Mouse (Mus musculus) cerebellum, adult 11-12 months (tissue): ENCODE measurements at regions not wholly inside any gene's neighbourhood (a gene's known extent, or its start where the extent isn't known, plus 50 kb on each side); places are given as distances from the start of the nearest gene placed in this dataset.
A peak's percentile ranks its signal among the peaks of the same experiment; 100 is the strongest.

ENCODE experiments used
- DNase-seq: peaks from one replicate; pipeline ENCODE4 v3.0.0; 2022

DNA sequence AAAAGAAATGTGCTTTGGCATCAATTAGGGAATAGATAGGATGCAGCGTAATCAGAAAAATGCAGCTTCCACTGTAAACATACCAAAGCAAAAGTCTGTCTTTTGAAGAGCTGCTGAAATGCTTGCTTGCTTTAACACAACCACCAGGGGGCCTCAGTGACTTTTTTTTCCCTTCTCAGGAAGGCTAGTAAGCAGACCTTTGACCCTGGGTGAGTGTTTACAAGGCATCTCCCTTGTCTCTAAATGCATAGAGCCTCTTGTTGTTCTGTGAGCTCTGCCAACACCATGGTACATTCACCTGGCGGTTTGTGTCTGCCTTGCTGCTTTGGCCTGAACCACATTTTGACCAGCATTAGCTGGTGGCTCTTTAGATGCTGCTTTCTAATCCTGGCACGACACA, 191.9 kb upstream of the C9orf72 start:
- no peak for DNase-seq

DNA sequence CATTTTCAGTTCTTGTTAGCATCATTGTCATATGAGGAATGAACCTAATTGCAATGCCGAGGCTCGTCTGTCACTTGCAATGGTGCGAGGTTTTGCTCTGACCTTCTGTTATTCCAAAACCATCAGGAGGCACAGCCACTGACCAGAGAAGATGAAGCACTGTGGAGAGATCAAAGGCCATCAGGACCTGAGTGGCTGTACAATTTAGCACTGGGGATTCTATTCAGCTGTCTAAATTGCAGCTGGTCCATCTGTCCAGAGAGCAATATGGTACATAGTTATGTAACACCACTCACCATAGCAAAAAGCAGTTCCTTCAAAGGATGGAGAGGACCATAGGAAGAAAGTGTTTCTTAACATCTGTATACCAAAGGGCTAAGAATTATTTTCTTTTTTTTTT, 187.5 kb upstream of the C9orf72 start:
- no peak for DNase-seq

DNA sequence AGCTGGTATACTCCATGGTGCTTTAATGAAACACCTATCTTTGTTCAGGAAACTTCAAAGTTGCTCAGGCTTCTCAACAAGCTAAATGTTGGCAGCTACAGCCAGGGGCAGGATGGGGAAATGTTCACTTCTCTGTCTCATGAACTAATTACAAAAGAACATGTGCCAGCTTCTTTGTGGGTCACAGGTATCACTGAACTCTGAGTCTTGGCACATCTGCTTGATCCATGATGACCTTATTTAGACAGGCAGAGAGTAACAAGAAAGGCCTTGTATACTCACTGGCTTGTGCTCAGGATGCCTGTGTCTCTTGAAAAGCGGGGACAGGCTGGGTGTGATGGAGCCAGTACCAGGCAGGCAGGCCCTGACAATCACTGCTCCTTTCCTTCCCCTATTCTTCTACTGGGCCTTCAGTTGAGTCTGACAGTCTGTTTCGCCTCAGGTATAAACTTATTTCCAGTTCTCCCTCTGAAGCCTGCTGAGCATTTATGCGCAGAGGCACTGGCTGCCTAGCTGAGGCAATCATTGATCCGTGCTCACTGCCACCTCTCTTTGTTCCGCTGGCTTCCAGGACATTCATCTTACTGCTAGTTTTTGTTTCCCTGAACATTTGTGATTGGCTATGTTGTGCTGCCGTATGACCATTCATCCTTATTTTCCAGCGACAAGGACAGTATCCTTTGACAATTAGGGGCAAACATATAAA, 179.5 kb upstream of the C9orf72 start:
- DNase-seq: no peak

DNA sequence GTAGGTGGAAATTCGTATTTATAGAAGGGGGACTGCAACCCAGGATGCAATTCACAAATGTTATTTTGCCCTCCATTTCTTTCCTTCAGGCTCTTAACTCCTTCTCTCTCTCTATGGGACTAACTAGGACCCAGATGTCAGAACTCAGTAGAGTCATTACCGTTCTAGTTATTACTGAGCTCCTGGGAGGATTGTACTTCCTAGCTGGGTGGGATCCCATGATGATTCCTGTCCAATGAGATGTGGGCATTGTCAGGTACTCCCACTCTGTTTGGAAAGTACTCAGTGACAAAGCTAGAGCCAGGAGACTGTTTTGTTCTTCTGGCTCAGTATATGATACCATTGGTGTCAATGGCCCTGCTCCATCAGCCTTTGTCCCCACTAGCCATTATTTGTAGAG, 178.1 kb upstream of the C9orf72 start:
- DNase-seq: no peak

DNA sequence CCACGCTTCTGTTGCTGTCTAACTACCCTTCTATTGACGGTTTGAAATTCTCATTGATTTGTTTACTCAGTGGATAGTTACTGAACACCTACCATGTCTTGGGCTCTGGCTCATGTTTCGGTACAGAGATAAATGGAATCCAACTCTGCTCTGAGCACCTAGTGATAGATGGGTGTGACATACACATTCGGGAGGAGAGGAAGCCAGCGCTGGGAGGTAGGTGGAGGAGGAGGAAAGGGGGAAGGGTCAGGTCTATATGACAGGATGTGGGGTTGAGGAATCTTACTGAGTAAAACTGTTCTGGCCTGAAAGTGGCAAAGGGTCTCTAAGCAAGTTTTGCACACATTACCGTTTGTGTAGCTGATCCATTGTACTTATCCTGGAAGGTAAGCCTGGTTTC, 177.6 kb upstream of the C9orf72 start:
- no peak for DNase-seq

DNA sequence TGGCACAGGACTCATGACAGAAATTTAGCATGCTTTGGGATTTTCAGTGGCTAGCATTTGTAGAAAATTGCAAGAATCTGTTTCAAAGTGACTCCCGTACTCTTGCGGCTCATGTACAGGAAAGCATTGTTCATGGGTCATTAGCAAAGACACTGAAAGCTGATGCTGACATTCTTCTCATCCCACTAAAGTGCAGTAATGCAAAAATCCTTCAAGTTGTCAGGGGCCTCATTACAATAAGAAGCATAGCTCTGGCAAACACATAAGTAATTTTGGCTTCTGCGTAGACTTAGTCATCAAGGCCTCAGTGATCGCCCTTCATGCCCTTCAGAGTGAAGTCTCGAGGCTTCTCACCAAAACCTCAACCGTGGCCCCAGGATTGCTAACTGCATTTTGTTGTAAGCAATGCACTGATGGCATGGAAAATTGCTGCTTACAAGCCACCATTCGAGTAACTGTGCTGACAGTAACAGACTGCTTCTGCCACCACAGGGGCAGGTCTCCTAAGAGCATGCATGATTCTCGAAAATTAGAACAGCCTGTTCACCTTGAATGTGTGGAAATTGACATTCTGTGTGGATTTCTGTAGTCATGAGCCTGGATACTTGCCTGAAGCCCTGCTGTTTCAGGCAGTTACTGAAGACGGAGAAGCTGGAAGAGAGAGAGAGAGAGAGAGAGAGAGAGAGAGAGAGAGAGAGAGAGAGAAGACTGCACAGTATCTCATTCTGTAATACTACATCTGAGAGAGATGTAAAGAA, 176.6 kb upstream of the C9orf72 start:
- DNase-seq: no peak

DNA sequence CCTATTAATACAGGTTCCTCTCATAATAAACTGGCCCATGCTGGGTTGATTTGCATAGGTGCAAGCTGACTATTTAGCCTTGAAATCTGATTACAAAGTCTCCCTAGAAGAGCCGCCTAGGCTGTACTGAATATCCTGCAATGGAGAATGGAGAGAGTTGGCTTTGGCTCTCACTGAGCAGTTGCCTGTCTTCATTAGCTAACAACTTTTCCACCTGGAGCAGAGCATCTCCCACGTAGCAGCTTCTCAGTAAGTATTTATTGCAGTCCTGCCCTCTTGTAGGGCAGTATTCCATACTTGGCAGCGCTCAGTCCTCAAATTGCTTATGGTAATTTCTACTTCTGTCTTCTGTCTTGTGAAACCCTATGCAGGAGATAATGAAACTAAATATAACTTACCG, 175.8 kb upstream of the C9orf72 start:
- no peak for DNase-seq

DNA sequence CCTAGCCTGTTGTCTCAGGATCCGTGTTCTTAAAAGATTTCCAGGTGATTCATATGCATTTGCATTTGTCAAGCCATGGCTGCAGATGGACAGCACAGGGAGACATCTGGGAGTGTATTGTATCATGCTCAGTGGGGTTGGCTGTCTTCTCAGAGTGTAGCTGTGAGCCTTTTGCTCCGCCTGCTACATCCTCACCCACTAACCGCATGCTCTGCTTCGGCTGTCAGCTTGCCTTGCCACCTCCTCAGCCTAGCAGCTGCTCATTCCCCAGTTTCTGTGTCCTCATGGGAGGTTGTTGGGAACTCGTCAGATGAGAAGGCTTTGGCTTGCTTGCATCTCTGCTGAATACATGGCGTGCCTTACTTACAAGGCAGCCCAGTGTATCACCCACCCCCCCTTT, 174.5 kb upstream of the C9orf72 start:
- DNase-seq: no peak

DNA sequence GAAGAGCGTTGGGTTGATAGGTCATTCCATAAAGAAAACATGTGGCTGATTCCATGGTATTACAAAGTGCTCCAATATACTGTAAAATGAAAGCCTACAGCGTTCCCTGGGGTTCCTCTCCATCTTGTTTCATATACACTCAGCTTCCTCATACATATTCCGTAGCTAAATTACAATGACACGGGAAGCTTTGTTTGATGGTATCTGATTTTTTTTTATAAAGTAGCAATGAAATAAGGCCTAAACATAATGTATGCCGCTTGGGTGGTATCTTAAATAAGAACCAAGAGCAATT, 169.6 kb upstream of the C9orf72 start:
- DNase-seq: no peak

DNA sequence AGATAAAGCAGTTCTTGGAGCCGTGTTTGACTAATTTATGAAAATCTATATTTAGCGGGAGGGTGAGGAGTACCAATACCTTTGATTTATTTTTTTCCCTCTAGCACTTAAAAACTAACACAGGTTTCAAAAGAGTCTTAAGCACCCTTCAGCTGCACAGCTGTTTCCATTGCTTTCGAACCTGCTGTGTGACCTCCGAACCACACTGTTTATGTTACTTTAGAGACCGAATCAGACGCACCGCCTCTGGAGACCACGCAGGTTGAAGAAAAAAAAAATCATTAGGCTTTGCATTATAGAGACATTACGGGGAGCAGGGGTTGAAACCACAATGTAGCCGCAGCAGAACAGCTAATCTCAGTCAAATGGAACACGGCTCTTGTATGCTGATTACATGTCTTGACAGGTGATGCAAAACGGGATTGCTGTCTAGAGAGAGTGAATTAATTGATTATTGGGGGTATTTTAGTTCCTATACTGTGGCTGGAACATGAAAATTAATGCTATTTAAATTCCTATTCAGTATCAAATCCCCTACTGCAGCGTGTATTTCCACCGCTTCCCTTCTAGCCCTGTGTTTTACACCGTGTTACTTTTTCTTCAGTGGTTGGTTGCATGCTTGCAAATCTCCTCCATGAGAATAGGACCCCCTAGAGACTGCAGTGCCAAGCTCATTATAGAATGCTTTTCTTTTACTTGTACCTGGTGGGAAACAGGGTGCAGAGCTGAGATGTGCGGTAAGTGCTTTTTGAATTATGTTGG, 169.0 kb upstream of the C9orf72 start:
- DNase-seq: no peak

DNA sequence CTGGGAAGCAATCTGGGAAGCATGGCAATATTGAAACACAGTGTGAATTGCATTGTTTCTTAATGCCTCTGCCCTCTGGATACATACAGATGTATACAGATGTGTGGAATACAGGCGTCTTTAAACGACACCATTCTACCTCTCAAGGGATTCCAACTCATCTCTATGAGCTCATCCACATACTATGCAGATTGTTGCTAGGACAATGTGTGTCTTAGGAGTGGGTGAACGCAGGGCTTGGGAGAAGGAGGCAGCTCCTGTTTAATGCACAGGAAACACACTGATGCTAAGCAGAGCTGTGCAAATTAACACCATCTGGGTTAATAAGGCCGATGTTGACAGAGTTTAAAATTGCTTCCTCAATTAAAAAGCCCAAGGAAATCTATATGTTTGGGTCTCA, 149.8 kb upstream of the C9orf72 start:
- DNase-seq: no peak

DNA sequence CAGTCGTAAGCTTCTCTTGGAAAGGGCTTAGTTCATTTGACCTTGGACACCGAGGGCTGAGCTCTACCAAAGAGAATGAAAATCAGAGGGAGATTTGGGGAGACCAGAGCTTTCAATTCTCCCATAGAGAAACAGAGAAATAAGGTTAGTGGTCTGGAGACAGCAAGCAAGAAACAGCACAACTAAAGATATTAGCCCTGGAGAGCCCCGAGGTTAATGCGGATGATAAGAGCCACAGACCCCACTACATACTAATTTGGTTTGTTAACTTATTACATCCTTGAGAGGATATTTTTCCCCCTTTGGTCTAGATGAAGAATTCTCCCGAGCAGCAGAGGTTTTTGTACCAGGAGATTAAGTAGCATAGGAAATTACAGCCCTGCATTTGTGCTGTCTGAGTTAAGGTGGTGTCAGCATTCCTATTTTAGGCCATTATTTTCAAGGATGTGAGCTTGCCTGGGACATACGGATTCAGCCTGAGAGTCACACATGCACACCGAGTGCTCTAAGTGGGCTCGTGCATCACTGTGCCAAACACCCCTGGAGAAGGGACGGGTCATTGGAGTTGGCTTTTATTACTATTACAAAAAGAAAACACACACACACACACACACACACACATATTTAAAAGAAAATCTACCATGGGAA, 147.4 kb upstream of the C9orf72 start:
- no peak for DNase-seq

DNA sequence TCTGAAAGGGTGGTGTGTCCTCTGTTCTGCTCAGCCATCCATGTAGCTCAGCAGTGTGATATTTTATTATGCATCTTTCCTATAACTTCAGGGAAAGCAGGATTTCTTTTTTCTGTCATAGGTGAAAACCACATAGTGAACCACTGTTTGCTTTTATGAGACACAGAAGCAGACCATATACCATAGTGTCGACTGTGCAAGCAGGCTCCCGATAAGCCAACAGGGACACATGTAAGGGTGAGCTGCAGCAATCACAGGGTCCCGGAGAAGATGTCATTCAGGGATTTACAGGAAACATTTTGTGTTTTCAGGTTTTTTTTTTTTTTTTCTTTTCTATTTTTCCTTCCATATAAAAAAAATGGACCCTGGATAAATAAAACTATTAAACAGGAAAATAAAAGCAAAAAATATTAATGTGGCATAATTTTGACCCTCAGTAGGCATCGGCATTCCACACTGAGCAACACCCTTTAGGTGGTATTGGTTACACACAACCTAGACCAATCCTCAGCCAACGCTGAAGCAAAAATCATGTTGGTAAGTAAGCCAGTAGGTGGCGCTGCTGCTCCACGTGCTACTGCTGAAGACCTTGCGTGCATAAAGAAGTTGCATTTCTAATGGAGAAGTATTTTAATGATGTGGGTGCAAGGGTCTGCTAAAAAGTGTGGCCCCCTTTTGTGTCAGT, 146.7 kb upstream of the C9orf72 start:
- DNase-seq: peak; percentile 21

DNA sequence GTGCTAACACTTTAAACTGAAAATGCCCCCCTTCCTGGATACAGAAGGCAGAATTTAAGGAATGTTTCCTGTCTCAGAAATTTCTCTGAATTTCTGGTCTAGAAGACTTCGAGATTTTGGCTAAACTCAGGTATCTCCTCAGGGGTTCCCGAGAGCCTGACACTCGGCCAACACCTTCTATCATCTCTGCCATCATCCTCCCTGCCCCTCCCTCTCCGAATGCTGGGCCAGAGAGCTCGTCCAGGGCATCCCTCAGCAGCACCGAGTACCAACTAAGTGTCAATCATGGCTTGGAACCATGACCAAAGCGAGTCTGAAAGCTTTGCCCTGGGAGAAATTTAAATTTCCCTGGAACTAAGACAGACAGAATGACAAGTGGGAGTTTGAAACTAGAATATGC, 138.2 kb upstream of the C9orf72 start:
- DNase-seq: no peak

DNA sequence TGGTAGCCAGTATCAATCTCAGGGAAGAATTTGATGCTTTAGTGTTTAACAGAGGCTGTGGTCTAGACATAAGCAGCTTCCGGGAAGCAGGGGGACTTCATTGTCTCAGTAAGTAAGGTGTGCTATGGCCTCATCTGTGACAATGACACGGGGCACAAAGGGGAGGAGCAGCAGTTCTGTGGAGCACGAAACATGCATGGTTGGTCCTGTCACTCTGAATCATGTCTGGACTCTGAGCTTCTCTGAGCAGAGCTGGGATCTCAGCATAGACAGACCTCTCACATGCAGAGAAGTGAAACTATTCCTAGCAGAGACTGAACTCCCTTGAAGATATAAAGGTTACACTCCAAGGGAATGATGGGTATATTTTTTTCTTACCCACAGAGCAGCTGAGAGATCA, 136.2 kb upstream of the C9orf72 start:
- no peak for DNase-seq

DNA sequence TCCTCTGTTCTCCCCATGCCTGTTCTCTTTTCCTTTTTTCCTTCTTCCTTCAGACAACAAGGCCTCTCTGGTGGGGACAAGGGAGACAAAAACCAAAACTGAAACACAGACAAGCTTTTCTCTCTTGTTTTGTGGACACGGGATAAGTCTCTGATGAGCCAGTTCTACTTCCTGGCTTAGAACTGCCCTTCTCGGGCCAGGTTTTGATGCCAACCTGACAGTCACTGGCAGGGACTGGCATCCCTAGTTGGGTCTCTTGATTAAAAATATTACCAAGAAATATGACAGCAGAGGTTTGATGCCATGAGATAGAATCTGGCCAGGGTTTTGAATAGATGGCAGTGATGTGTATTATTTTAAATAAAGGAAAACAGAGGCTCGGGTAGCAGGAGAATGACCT, 133.4 kb upstream of the C9orf72 start:
- no peak for DNase-seq

DNA sequence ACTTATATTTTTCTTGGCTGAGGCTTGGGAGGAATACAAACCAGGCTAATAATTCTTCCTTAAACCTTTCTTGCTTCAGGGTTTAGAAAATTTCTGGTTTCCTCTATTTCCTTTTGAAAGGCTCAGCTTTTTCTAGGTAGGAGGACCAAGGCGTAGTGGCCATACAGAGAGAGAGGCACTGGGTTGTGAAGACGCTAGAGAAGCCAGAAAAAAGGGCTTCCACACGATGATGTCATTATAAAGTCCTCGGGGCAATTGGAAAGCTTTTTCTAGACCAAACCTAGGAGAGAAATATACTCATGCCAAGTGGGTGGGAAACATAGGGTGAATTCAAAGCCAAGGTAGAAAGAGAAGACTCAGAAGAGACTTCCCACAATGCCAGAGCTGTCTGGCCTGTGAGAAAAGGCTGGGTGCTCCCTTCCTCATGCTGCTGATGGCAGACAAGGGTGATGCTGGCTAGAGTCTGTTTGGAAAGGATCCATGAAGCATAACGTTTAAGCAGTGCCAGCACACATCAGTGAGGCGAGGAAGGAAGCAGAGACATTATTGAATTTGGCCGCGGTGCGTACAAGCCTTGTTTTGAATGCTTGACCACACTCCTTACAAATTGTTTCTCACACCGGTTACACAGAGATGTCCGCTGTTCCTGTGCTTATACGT, 131.1 kb upstream of the C9orf72 start:
- DNase-seq: no peak

DNA sequence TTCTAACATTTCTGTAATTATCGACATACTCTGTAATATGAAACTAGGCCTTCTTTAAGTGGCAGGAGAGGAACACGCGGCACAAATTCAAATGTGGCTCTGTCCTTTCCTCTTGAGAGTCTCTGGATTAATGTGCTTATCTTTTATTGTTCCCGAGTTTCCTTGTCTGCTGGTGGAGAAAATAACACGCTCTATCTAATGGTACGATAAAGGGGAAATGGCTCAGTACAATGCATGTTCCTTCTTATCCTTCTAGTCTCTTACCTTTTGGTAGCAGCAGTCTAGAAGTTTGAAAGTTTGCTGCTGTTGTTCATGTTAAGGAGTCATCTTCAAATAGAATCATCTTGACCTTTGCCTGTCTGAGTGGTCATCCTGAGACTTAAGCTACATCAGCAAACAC, 130.1 kb upstream of the C9orf72 start:
- DNase-seq: no peak

DNA sequence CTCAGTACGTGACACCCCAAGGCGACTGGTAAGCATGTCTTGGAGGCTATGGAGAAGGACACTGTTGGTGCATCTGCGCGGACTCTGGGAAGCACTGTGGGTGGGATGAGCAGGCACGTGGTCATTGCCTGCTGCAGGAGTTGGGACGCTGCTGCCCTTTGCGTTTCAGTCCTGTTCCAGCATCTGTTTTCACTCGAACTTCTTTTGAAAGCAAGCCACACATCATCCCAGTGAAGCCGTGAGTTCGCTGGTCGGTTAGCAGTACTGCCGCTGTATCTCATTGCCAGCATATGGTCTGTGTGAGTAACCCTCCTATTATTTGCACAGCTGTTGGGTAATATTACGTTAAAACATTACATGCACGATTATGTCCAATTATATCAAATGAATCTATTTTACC, 128.1 kb upstream of the C9orf72 start:
- DNase-seq: no peak

DNA sequence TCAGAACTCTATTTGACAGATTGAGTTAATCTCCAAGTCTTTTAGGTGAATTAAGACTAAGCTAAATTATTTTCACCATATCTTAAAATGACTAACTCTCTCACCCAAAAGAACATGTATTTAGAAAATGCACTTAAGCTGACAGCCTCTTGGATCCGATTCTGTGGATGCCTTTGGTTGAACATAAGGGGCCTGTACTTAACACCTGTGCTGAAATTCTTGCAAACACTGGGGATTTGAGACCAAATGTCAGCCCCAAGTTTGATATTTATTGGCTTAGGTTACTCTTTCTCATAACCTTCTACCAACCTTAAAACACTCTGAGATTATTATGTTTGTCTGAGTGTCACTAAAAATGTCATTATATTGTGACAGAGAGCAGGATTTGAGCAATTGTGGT, 126.6 kb upstream of the C9orf72 start:
- no peak for DNase-seq

DNA sequence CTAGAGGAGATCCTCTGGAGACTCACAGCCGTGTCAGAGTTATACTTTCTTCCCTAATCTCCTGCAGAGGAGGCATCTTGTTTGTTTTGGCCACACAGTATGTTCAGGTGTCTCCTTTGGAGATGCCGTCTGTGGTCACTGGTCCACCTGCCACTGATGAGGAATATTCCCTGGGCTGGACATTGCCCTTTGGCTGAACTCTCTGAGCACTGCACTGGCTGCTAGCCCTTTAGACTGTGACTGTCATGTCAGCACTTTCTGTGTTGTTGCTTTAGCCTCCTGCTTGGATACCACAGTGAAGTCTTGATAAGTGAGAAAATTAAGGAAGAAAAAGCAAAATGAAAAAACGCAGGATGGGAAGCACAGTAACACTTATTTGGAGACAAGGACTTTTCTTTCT, 124.5 kb upstream of the C9orf72 start:
- no peak for DNase-seq

DNA sequence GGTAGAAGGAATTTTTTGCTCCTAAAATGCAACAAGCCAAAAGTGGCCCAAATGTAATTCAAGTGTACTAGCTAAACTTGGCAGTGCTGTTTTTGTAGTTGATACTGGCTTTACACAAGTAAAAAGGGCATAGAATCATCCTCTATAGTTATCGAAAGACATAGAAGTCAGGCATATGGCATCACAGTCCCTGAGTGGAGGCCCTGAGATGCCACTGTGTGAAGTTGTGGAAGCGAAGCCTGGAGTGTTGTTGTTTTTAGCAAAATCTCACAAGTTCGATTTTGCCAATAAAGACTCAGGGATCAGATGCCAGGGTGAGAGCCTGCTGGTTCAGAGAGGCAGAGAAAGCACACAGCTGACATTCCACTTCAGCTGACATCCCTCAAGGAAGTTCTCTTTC, 121.6 kb upstream of the C9orf72 start:
- DNase-seq: no peak

DNA sequence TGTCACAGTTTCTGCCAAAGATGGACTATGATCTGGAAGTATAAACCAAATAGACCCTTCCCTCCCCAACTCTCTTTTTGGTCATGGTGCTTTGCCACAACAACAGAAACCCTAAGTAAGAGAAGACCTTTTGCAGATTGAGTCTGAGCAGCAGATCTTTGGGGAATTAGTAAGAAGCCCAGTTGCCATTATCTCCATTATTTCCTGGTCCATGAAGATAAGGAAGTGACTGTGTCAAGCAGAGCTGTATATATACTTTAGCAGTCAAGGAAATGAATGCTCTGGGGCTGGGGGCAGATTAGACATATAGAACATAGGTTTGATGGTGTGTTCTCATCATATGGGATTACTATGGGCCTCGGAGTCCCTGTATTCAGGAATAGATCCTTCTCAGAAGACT, 117.8 kb upstream of the C9orf72 start:
- DNase-seq: no peak
